Mouse (Mus musculus) midbrain, embryonic 10.5 days (tissue): ENCODE results near the gene Gm28038. TPM values are rescaled to one million over a fixed set of nuclear protein-coding genes. Genes with fewer than 3 reads are reported as not detected.

Experiments used
- DNase-seq: peaks from one replicate; pipeline ENCODE4 v3.0.0-alpha.2; 2017; ENCODE audit warnings: low spot score
- H3K27ac ChIP-seq: fragments of 300-500 bp; sonication (generic); replicated peaks from 2 replicates; pipeline ENCODE4 v1.5.1; 2016; ENCODE audit warnings: mild to moderate bottlenecking
- H3K27me3 ChIP-seq: fragments of 300-500 bp; sonication (generic); 2 replicates; pipeline ENCODE4 v1.6.1; 2016; ENCODE audit warnings: low read depth, mild to moderate bottlenecking; ENCODE audit not compliant: poor library complexity, severe bottlenecking
- H3K36me3 ChIP-seq: fragments of 300-500 bp; sonication (generic); 2 replicates; pipeline ENCODE4 v1.6.1; 2016; ENCODE audit warnings: mild to moderate bottlenecking, moderate library complexity
- H3K4me1 ChIP-seq: fragments of 300-500 bp; sonication (generic); 2 replicates; pipeline ENCODE4 v1.6.1; 2016
- H3K4me3 ChIP-seq: fragments of 300-500 bp; sonication (generic); 2 replicates; pipeline ENCODE4 v1.5.1; 2016; ENCODE audit warnings: mild to moderate bottlenecking, moderate library complexity
- H3K9me3 ChIP-seq: fragments of 300-500 bp; sonication (generic); replicated peaks from 2 replicates; pipeline ENCODE4 v1.6.1; 2016; ENCODE audit warnings: mild to moderate bottlenecking
- WGBS: fragments of 180-500 bp; shearing (Covaris S2); methylation state at CpG from one replicate; pipeline ENCODE4 v1.1.7; 2016; 5-methylcytosine and 5-hydroxymethylcytosine counted together
- polyA plus RNA-seq: library from polyadenylated mRNA; unstranded; fragments of >200 nt; fragmentation: Nextera tagmentation; extraction: Ambion mirVana; gene quantifications from 2 replicates; pipeline ENCODE4 v1.2.1, GENCODE M21; 2016

Gene Gm28038
- polyA plus RNA-seq, 1 experiment from 2014 or later: not detected

- Histone ChIP-seq H3K27ac (no peak overlapping the region), H3K4me1 (no peaks in the 10 kb centered on the region), H3K27me3 (no peaks in the 10 kb centered on the region), H3K36me3 (peaks cover 99% of the 10 kb centered on the region), H3K4me3 (no peak overlapping the region), H3K9me3 (no peaks in the 10 kb centered on the region)
- no peak for DNase-seq
- 90% methylated on average over 4 of the region's 4 CpGs for WGBS
Measured at GRCm38 (mm10) chr2:30319260-30319659, 38.4 kb downstream of the Gm28038 start.

DNA sequence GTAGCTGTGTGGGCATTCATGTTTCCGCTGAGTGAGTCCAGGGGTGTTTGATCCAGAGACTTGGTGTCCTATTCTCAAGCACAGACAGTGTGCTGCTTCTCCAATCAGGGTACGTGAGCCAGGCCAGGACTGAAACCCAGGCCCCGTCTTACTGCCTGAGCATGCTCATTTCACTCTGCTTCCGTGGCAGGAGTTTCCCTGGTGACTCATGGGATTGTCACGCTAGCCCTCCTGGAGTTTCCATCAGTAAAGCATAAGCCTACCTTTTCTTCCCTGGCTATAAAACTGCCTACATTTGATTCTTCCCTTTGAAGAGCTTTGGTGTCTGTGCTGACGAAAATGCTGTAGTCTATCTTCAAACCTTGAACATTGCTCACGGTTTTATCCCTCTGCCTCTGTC lies 42.3 kb downstream of the Gm28038 start:
- H3K4me1 ChIP-seq: no peaks in the 10 kb centered on the region
- no peak overlapping the region for H3K4me3 ChIP-seq
- WGBS: 90% methylated on average over 7 of the region's 7 CpGs
- H3K36me3 ChIP-seq: peaks cover 99% of the 10 kb centered on the region
- DNase-seq: no peak
- H3K9me3 ChIP-seq: no peaks in the 10 kb centered on the region
- H3K27ac ChIP-seq: no peak overlapping the region
- H3K27me3 ChIP-seq: no peaks in the 10 kb centered on the region

DNA sequence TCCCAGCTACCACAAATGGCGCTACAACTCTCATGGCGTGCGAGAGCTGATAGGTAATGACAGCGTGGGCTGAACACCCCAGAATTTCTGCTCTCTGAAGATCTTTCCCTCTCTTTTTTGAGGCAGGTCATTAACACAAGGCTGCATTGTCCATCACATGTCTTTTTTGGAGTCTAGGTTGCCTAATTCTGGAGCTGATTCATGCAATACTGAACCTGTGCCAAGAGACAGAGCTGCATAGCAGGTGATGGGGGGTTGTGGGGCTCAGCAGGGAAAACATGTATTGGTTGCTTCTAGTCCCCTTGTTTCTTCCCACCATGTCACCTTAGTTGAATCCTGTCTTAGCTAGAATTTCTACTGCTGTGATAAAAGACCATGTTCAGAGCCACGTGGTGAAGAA lies 44.5 kb downstream of the Gm28038 start:
- 93% methylated on average over 5 of the region's 5 CpGs for WGBS
- peaks cover 100% of the 10 kb centered on the region for H3K36me3 ChIP-seq
- H3K4me3 ChIP-seq: no peak overlapping the region
- no peak for DNase-seq
- H3K4me1 ChIP-seq: no peaks in the 10 kb centered on the region
- no peaks in the 10 kb centered on the region for H3K9me3 ChIP-seq
- H3K27me3 ChIP-seq: no peaks in the 10 kb centered on the region
- H3K27ac ChIP-seq: no peak overlapping the region

DNA sequence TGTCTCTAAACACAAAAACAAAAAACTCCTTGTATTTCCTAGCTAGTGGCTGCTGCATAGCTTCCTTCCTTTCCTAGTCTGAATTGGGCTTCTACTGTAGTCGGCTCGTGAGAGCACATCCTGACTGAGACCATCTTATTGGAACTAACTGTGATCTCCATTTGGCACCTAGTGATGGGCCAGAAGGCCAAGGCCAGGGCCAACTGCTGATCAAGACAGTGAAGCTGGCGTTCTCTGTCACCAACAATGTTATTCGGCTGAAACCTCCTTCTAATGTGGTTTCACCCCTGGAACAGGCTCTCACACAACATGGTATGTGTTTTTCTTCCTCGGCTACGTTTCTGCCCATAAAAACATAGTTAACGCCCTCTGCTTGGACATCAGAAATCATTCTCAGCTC lies 46.4 kb downstream of the Gm28038 start:
- Histone ChIP-seq H3K9me3 (no peaks in the 10 kb centered on the region), H3K4me3 (no peak overlapping the region), H3K27me3 (no peaks in the 10 kb centered on the region), H3K36me3 (peaks cover 100% of the 10 kb centered on the region), H3K4me1 (no peaks in the 10 kb centered on the region), H3K27ac (no peak overlapping the region)
- 95% methylated on average over 7 of the region's 7 CpGs for WGBS
- DNase-seq: no peak

DNA sequence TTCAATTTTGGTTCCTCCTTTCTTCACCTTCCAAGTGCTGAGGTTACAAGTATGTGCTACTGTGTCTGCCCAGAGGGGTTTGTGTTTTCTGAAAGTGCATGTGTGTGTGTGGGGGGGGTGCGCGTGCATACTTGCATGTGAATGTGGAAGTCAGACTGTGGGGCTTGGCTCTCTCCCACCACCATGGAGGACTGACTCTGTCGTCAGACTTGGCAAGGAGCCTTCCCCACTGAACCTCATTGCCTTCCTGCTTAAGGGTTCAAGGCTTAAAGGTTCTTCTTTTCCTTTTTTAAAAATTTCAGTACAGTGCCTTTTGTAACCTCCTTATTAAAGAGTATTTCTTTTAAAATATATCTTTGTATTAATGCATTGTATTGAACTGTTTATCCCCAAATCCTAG lies 47.9 kb downstream of the Gm28038 start:
- Histone ChIP-seq H3K4me3 (no peak overlapping the region), H3K9me3 (no peaks in the 10 kb centered on the region), H3K4me1 (no peaks in the 10 kb centered on the region), H3K27ac (no peak overlapping the region), H3K27me3 (no peaks in the 10 kb centered on the region), H3K36me3 (peaks cover 100% of the 10 kb centered on the region)
- WGBS: 86% methylated on average over 3 of the region's 3 CpGs
- no peak for DNase-seq

DNA sequence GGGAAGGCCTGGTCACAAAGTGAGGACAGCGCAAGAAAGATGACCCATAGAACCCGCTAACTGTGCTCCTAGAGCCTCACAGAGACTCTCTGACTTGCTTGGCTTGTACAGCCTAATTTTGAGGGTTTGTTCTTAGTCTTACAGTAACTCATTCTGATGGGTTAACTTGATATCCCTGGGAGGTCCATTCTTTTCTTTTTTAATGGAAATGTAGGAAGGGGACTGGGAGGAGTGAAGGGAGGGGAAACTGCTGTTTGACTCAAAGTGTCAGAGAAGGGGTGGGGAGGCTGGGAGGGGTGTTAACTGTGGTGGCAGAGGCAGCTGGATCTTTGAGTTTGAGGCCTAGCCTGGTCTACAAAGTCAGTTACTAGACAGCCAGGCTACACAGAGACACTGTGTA lies 54.5 kb downstream of the Gm28038 start:
- WGBS: 97% methylated on average over 2 of the region's 2 CpGs
- DNase-seq: no peak
- no peaks in the 10 kb centered on the region for H3K4me1 ChIP-seq
- H3K36me3 ChIP-seq: peaks cover 100% of the 10 kb centered on the region
- H3K27ac ChIP-seq: no peak overlapping the region
- H3K9me3 ChIP-seq: no peaks in the 10 kb centered on the region
- H3K27me3 ChIP-seq: no peaks in the 10 kb centered on the region
- H3K4me3 ChIP-seq: no peak overlapping the region

DNA sequence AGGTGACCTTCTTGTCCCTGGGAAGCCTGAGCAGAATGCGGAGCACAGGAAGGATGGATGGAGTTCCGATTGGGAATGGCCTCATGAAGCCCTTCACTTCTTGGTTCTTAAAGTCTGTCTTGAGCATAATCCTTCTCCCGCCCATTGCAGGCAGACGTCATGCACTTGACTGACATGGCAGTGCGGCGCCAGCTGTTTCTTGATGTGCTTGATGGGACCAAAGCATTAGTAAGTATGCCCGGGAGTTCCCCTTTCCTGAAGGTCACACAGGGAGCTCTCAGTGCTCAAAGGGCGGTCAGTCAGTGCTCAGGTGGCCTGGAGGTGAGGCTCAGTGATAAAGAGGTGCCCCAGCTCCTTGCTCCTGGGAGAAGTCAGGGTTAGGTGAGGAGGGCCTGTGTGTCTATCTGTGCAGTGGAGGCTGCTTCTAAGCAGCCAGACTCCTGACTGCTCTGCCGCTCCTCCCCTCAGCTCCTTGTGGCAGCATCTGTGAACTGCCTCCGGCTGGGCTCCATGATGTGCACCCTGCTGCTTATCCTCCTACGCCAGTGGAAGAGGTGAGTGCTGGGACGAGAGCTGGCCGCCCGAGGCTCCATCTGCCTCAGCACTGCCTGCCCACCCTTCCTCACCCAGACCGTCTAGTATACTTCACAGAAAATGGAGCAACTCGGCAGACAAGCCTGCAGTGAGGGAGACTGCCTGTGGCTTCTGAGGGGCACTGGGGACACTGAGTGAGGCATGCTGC lies 55.5 kb downstream of the Gm28038 start:
- no peaks in the 10 kb centered on the region for H3K27me3 ChIP-seq
- H3K9me3 ChIP-seq: no peaks in the 10 kb centered on the region
- DNase-seq: no peak
- H3K4me1 ChIP-seq: no peaks in the 10 kb centered on the region
- H3K27ac ChIP-seq: no peak overlapping the region
- WGBS: 87% methylated on average over 16 of the region's 16 CpGs
- peaks cover 100% of the 10 kb centered on the region for H3K36me3 ChIP-seq
- H3K4me3 ChIP-seq: no peak overlapping the region

DNA sequence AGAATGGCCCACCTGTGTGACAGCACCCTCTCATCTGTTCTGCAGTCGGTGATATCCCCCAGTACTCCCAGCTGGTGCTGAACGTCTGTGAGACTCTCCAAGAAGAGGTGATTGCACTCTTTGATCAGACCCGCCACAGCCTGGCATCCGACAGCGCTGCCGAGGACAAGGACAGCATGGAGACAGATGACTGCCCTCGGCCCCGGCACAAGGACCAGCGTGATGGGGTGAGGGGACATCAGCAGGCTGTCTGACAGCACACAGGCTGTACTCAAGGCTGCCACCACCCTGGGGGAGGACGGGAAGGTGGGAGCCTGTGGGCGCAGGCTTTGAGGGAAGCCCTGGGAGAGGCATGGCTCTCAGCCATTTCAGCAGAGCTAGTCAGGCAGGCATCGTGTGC lies 56.3 kb downstream of the Gm28038 start:
- peaks cover 100% of the 10 kb centered on the region for H3K36me3 ChIP-seq
- H3K27me3 ChIP-seq: no peaks in the 10 kb centered on the region
- H3K9me3 ChIP-seq: no peaks in the 10 kb centered on the region
- H3K4me3 ChIP-seq: no peak overlapping the region
- H3K4me1 ChIP-seq: no peaks in the 10 kb centered on the region
- H3K27ac ChIP-seq: no peak overlapping the region
- WGBS: 90% methylated on average over 12 of the region's 12 CpGs
- no peak for DNase-seq

DNA sequence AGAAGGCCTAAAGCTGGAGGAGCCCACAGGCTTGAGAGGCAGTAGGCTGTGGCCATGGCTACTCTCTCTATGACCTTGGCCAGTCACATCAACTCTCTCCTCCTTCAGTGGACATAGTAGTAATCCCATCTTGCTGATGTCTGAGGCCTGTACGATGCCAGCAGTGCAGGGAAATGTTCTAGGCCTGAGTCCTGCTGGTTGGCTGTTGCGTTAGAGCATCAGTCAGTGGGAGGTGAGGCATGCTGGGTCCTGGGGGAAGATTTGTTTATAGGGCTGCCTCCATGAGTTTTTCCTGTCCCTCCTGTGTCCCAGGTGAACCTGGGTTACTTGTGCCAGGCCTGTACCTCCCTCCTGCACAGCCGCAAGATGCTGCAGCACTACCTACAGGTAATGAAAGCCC lies 61.2 kb downstream of the Gm28038 start:
- Histone ChIP-seq H3K4me3 (no peak overlapping the region), H3K27me3 (no peaks in the 10 kb centered on the region), H3K4me1 (no peaks in the 10 kb centered on the region), H3K9me3 (no peaks in the 10 kb centered on the region), H3K27ac (no peak overlapping the region), H3K36me3 (peaks cover 100% of the 10 kb centered on the region)
- 93% methylated on average over 3 of the region's 3 CpGs for WGBS
- DNase-seq: no peak

GRCm38 (mm10) chr2:30342544-30342943 lies 61.7 kb downstream of the Gm28038 start:
- no peaks in the 10 kb centered on the region for H3K4me1 ChIP-seq
- no peaks in the 10 kb centered on the region for H3K27me3 ChIP-seq
- no peak for DNase-seq
- 93% methylated on average over 7 of the region's 7 CpGs for WGBS
- H3K27ac ChIP-seq: no peak overlapping the region
- H3K4me3 ChIP-seq: no peak overlapping the region
- peaks cover 100% of the 10 kb centered on the region for H3K36me3 ChIP-seq
- H3K9me3 ChIP-seq: no peaks in the 10 kb centered on the region

GRCm38 (mm10) chr2:30343601-30344137 lies 62.8 kb downstream of the Gm28038 start:
- Histone ChIP-seq H3K9me3 (no peaks in the 10 kb centered on the region), H3K4me1 (no peaks in the 10 kb centered on the region), H3K4me3 (no peak overlapping the region), H3K27ac (0 out of 2 replicates have a peak overlapping the region, but pooled peaks have one; percentile 17), H3K27me3 (no peaks in the 10 kb centered on the region), H3K36me3 (peaks cover 100% of the 10 kb centered on the region)
- no peak for DNase-seq
- 84% methylated on average over 14 of the region's 14 CpGs for WGBS

- 93% methylated on average over 7 of the region's 7 CpGs for whole genome bisulfite sequencing
- Histone ChIP-seq H3K27me3 (no peaks in the 10 kb centered on the region), H3K4me3 (no peak overlapping the region), H3K27ac (no peak overlapping the region), H3K9me3 (no peaks in the 10 kb centered on the region), H3K4me1 (no peaks in the 10 kb centered on the region), H3K36me3 (peaks cover 98% of the 10 kb centered on the region)
- no peak for DNase-seq
Measured at GRCm38 (mm10) chr2:30345971-30346676, 65.3 kb downstream of the Gm28038 start.

- no peaks in the 10 kb centered on the region for H3K4me1 ChIP-seq
- H3K27ac ChIP-seq: no peak overlapping the region
- H3K4me3 ChIP-seq: no peak overlapping the region
- DNase-seq: no peak
- 87% methylated on average over 6 of the region's 6 CpGs for WGBS
- H3K27me3 ChIP-seq: no peaks in the 10 kb centered on the region
- no peaks in the 10 kb centered on the region for H3K9me3 ChIP-seq
- H3K36me3 ChIP-seq: peaks cover 89% of the 10 kb centered on the region
Measured at GRCm38 (mm10) chr2:30349196-30349595, 68.4 kb downstream of the Gm28038 start.
